Mouse (Mus musculus): ENCODE results near the gene 4930402H24Rik. TPM values are rescaled to one million over a fixed set of nuclear protein-coding genes. Genes with fewer than 3 reads are reported as not detected.

Gene 4930402H24Rik
- polyA plus RNA-seq, 1 experiment = 12.1 TPM

DNA sequence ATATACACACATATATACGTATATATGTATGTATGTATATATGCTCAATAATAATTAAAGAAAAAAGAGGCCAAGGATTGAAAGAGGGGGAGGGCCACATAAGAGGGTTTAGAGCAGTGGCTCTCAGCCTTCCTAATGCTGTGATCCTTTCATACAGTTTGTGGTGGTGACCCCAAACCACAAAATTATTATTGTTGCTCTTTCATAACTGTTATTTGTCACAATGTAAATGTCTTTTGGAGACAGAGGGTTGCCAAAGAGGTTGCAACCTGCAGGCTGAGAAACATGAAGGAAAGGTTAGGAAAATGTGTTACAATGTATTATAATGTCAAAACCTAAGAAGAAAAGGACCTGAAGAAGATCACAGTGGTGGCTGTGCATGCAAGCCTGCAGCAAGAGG is 88.3 kb downstream of the 4930402H24Rik start:
- Histone ChIP-seq H3K36me3 (ENCODE audit: control insufficient read depth, insufficient read depth, low read length) (peaks cover 5% of the 10 kb centered on the region; the same call in 1 of the 2 replicates), H3K4me3 (ENCODE audit: extremely low read depth, insufficient read depth, insufficient read length) (no peak overlapping the region), H3K27ac (ENCODE audit: insufficient read depth, low read length) (no peak overlapping the region), H3K27me3 (ENCODE audit: control insufficient read depth, insufficient read depth, low read length) (no peaks in the 10 kb centered on the region), H3K4me1 (ENCODE audit: control insufficient read depth, insufficient read depth, insufficient read length) (no peaks in the 10 kb centered on the region)
- no peak for TF ChIP-seq CTCF (IDR thresholded peaks at IDR 0.05; ENCODE audit: extremely low read depth, insufficient read depth, insufficient read length, insufficient replicate concordance)
- no peak for TF ChIP-seq POLR2A (IDR thresholded peaks at IDR 0.05; ENCODE audit: low read depth, low read length)
- 97% methylated on average over 1 of the region's 1 CpGs for WGBS
- no peak for DNase-seq (ENCODE audit: low read depth in 1 of 2, low spot score in 2 of 2)

GRCm38 (mm10) chr2:130816205-130816604 is 90.0 kb downstream of the 4930402H24Rik start:
- Histone ChIP-seq H3K4me3 (ENCODE audit: extremely low read depth, insufficient read depth, insufficient read length) (no peak overlapping the region), H3K36me3 (ENCODE audit: control insufficient read depth, insufficient read depth, low read length) (peaks cover 9% of the 10 kb centered on the region), H3K27me3 (ENCODE audit: control insufficient read depth, insufficient read depth, low read length) (no peaks in the 10 kb centered on the region), H3K27ac (ENCODE audit: insufficient read depth, low read length) (no peak overlapping the region), H3K4me1 (ENCODE audit: control insufficient read depth, insufficient read depth, insufficient read length) (no peaks in the 10 kb centered on the region)
- 94% methylated on average over 5 of the region's 5 CpGs for WGBS
- no peak for DNase-seq (ENCODE audit: low read depth in 1 of 2, low spot score in 2 of 2)
- TF ChIP-seq CTCF (IDR thresholded peaks at IDR 0.05; ENCODE audit: extremely low read depth, insufficient read depth, insufficient read length, insufficient replicate concordance) = no peak
- no peak for TF ChIP-seq POLR2A (IDR thresholded peaks at IDR 0.05; ENCODE audit: low read depth, low read length)

DNA sequence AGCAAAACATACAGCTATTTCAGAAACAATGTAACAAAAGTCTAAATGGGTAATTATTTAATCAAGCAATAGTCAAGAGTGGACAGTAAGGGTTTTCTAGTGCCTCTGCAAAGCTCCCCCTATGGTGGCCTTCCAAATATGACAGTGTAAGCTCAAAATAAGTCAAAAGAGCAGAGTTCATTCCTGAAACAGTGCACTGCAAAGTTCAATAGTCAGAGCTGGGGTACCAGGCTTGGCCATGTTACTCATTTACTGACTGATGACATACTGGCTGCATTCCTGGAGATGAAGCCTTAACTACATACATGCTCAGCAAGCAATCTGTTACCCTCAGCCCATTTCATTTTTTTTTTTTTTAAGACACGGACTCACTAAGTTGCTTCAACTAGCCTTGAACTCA is 91.7 kb downstream of the 4930402H24Rik start:
- H3K4me1 ChIP-seq (ENCODE audit: control insufficient read depth, insufficient read depth, insufficient read length) = no peaks in the 10 kb centered on the region
- WGBS = 90% methylated on average over 1 of the region's 1 CpGs
- TF ChIP-seq POLR2A (IDR thresholded peaks at IDR 0.05; ENCODE audit: low read depth, low read length) = no peak
- no peak for TF ChIP-seq CTCF (IDR thresholded peaks at IDR 0.05; ENCODE audit: extremely low read depth, insufficient read depth, insufficient read length, insufficient replicate concordance)
- no peak overlapping the region for H3K4me3 ChIP-seq (ENCODE audit: extremely low read depth, insufficient read depth, insufficient read length)
- no peaks in the 10 kb centered on the region for H3K27me3 ChIP-seq (ENCODE audit: control insufficient read depth, insufficient read depth, low read length)
- no peak for DNase-seq (ENCODE audit: low read depth in 1 of 2, low spot score in 2 of 2)
- H3K36me3 ChIP-seq (ENCODE audit: control insufficient read depth, insufficient read depth, low read length) = peaks cover 12% of the 10 kb centered on the region
- no peak overlapping the region for H3K27ac ChIP-seq (ENCODE audit: insufficient read depth, low read length)

- Histone ChIP-seq H3K27ac (ENCODE audit: insufficient read depth, low read length) (no peak overlapping the region), H3K4me3 (ENCODE audit: extremely low read depth, insufficient read depth, insufficient read length) (no peak overlapping the region), H3K36me3 (ENCODE audit: control insufficient read depth, insufficient read depth, low read length) (peaks cover 10% of the 10 kb centered on the region), H3K27me3 (ENCODE audit: control insufficient read depth, insufficient read depth, low read length) (no peaks in the 10 kb centered on the region), H3K4me1 (ENCODE audit: control insufficient read depth, insufficient read depth, insufficient read length) (no peaks in the 10 kb centered on the region)
- 93% methylated on average over 6 of the region's 6 CpGs for WGBS
- TF ChIP-seq POLR2A (IDR thresholded peaks at IDR 0.05; ENCODE audit: low read depth, low read length) (no peak), CTCF (IDR thresholded peaks at IDR 0.05; ENCODE audit: extremely low read depth, insufficient read depth, insufficient read length, insufficient replicate concordance) (no peak)
- no peak for DNase-seq (ENCODE audit: low read depth in 1 of 2, low spot score in 2 of 2)
Observed at GRCm38 (mm10) chr2:130813729-130814128, 92.5 kb downstream of the 4930402H24Rik start.

DNA sequence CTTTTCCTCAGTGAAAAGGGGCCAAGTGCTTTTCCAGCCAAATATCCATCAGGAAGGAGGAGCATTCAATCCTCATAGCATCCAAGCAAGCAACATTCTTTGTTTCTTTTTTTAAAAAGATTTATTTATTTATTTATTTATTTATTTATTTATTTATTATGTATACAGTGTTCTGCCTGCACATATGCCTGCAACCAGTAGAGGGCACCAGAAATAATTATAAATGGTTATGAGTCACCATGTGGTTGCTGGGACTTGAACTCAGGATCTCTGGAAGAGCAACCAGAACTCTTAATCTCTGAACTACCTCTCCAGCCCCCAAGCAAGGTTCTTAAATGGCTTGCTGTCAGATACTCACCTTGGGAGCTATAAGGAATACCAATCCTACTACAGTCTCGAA is 93.7 kb downstream of the 4930402H24Rik start:
- 98% methylated on average over 1 of the region's 1 CpGs for WGBS
- no peak overlapping the region for H3K4me3 ChIP-seq (ENCODE audit: extremely low read depth, insufficient read depth, insufficient read length)
- no peaks in the 10 kb centered on the region for H3K4me1 ChIP-seq (ENCODE audit: control insufficient read depth, insufficient read depth, insufficient read length)
- H3K36me3 ChIP-seq (ENCODE audit: control insufficient read depth, insufficient read depth, low read length) = peaks cover 10% of the 10 kb centered on the region
- no peak overlapping the region for H3K27ac ChIP-seq (ENCODE audit: insufficient read depth, low read length)
- TF ChIP-seq POLR2A (IDR thresholded peaks at IDR 0.05; ENCODE audit: low read depth, low read length) (no peak), CTCF (IDR thresholded peaks at IDR 0.05; ENCODE audit: extremely low read depth, insufficient read depth, insufficient read length, insufficient replicate concordance) (no peak)
- H3K27me3 ChIP-seq (ENCODE audit: control insufficient read depth, insufficient read depth, low read length) = no peaks in the 10 kb centered on the region
- DNase-seq (ENCODE audit: low read depth in 1 of 2, low spot score in 2 of 2) = no peak

- TF ChIP-seq CTCF (IDR thresholded peaks at IDR 0.05; ENCODE audit: extremely low read depth, insufficient read depth, insufficient read length, insufficient replicate concordance) = no peak
- no peak for TF ChIP-seq POLR2A (IDR thresholded peaks at IDR 0.05; ENCODE audit: low read depth, low read length)
- Histone ChIP-seq H3K27ac (ENCODE audit: insufficient read depth, low read length) (no peak overlapping the region), H3K4me3 (ENCODE audit: extremely low read depth, insufficient read depth, insufficient read length) (no peak overlapping the region), H3K4me1 (ENCODE audit: control insufficient read depth, insufficient read depth, insufficient read length) (no peaks in the 10 kb centered on the region), H3K36me3 (ENCODE audit: control insufficient read depth, insufficient read depth, low read length) (peaks cover 12% of the 10 kb centered on the region), H3K27me3 (ENCODE audit: control insufficient read depth, insufficient read depth, low read length) (no peaks in the 10 kb centered on the region)
- DNase-seq (ENCODE audit: low read depth in 1 of 2, low spot score in 2 of 2) = no peak
- 96% methylated on average over 3 of the region's 3 CpGs for WGBS
Observed at GRCm38 (mm10) chr2:130805146-130805545, 101.1 kb downstream of the 4930402H24Rik start.

GRCm38 (mm10) chr2:130803706-130804105 is 102.5 kb downstream of the 4930402H24Rik start:
- Histone ChIP-seq H3K4me1 (ENCODE audit: control insufficient read depth, insufficient read depth, insufficient read length) (no peaks in the 10 kb centered on the region), H3K36me3 (ENCODE audit: control insufficient read depth, insufficient read depth, low read length) (peaks cover 11% of the 10 kb centered on the region), H3K27ac (ENCODE audit: insufficient read depth, low read length) (no peak overlapping the region), H3K4me3 (ENCODE audit: extremely low read depth, insufficient read depth, insufficient read length) (no peak overlapping the region), H3K27me3 (ENCODE audit: control insufficient read depth, insufficient read depth, low read length) (no peaks in the 10 kb centered on the region)
- WGBS = 94% methylated on average over 25 of the region's 25 CpGs
- no peak for DNase-seq (ENCODE audit: low read depth in 1 of 2, low spot score in 2 of 2)
- no peak for TF ChIP-seq CTCF (IDR thresholded peaks at IDR 0.05; ENCODE audit: extremely low read depth, insufficient read depth, insufficient read length, insufficient replicate concordance)
- TF ChIP-seq POLR2A (IDR thresholded peaks at IDR 0.05; ENCODE audit: low read depth, low read length) = no peak

Measured in spleen, adult 2 months (tissue).